In the genomic region with DNA sequence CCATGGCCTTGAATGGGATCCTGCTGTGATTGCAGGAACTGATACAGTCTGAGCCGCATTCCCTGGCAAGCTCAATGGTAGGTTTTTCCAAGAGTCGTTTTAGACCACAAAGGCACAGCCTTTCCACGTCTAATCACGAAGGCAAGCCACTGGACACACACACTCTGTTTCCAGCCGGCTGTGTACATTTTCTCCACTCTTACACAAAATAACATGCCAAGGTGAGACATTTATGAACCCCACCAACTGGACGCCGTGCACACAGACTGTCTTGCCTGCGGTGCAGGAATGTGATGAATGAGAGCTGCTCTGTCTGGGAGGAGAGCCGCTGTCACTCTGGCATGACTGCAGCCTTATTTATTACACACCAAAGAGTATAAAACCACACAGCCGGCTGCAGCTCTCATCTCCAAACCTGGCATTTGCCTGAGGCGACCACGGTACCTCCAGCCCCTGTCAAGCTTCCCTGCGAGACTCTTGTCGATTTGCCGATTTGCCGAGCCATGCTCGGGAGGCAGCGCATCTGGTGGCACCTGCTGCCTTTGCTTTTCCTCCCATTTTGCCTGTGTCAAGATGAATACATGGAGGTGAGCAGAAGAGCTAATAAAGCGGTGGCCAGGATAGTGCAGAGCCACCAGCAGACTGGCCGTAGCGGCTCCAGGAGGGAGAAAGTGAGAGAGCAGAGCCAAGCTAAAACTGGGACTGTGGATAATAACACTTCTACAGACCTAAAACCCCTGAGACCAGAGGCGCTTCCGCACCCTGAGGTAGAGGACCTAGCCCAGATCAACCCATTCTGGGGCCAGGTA, we compare ENCODE assay signal across 9 mouse cellular contexts. TPM values are rescaled to one million over a fixed set of nuclear protein-coding genes. Genes with fewer than 3 reads are reported as not detected.
DNase-seq lines count a peak whose midpoint lies in the region; ATAC-seq and TF ChIP-seq lines count a peak whose summit lies in the region.
"Had no signal": no experiment of that assay in that cellular context is flagged by ENCODE, and none has a peak within 500 bp of the region (broad histone marks: within the 10 kb centered on the region; RNA-seq: fewer than 3 reads in every experiment).

A gene (plus strand): TSS at position 382 of the 809 bp plus-strand sequence.

- no peak for TF ChIP-seq POLR2A in brain, embryonic 14.5 days (IDR thresholded peaks at IDR 0.05; ENCODE audit: borderline replicate concordance, extremely low read depth, insufficient read depth, insufficient read length, poor library complexity, severe bottlenecking)

- ATAC-seq in hindbrain, embryonic 13.5 days (ENCODE audit: low FRiP score), result peak; percentile 70

- H3K4me1 ChIP-seq in hindbrain, embryonic 13.5 days (replicated peaks), result peaks cover 16% of the 10 kb centered on the region

- H3K4me2 ChIP-seq in hindbrain, embryonic 13.5 days, result peak within 1 kb of the TSS; percentile 38

- H3K9me3 ChIP-seq in hindbrain, embryonic 13.5 days, result no peaks in the 10 kb centered on the region

- DNase-seq in cerebellum, adult 9-11 months, result peak; percentile 6
- no peak for DNase-seq in cerebellum, adult 11-12 months
- DNase-seq in brain, embryonic 14.5 days (ENCODE audit: low read depth), result peak; percentile 9
- DNase-seq in mesoderm, embryonic 11.5 days (ENCODE audit: low read depth, low spot score), result peak; percentile 77
- no peak for DNase-seq in spleen, adult 12 weeks (ENCODE audit: low spot score)
- DNase-seq in heart, postnatal 4 days, result no peak
- DNase-seq in lung, postnatal 10 days, result no peak

- no peak for TF ChIP-seq CTCF in brain, embryonic 14.5 days (IDR thresholded peaks at IDR 0.05; ENCODE audit: borderline replicate concordance, extremely low read depth, insufficient read depth, insufficient read length)

- WGBS in hindbrain, embryonic 13.5 days, result 59% methylated on average over 23 of the region's 23 CpGs

- no peak within 1 kb of the TSS for H3K9ac ChIP-seq in hindbrain, embryonic 13.5 days
- H3K9ac ChIP-seq: liver, embryonic 14.5 days had no signal

- peak within 1 kb of the TSS; percentile 46 for H3K27ac ChIP-seq in hindbrain, embryonic 13.5 days
- H3K27ac ChIP-seq: liver, embryonic 14.5 days had no signal

- H3K4me3 ChIP-seq in hindbrain, embryonic 13.5 days, result 0 out of 2 replicates have a peak within 1 kb of the TSS, but pooled peaks have one; percentile 12

- no peaks in the 10 kb centered on the region for H3K27me3 ChIP-seq in hindbrain, embryonic 13.5 days

- no peaks in the 10 kb centered on the region for H3K36me3 ChIP-seq in hindbrain, embryonic 13.5 days

RNA-seq across cellular contexts. Expression of the gene that starts here (rescaled TPM):
- 0.92 and 3.6 TPM in 2 replicates for polyA plus RNA-seq in brain, embryonic 14.5 days (2012; rRNA removed)
- polyA plus RNA-seq in hindbrain, embryonic 13.5 days (2015; fragmentation: Nextera tagmentation; extraction: Ambion mirVana), result 3.5 and 3.7 TPM in 2 replicates
- 1 to 10 TPM in 1 of 2 experiments, under 1 TPM in 1; 0.62 to 1.2 TPM for total RNA-seq in heart, postnatal 4 days (2021)

Comparison
In these comparisons a context has a peak if more than half of its experiments do, and no peak if none do; other contexts are left out.
1. DNase-seq: peak in cerebellum, adult 9-11 months (single experiment), brain, embryonic 14.5 days (single experiment) and mesoderm, embryonic 11.5 days (single experiment); none in cerebellum, adult 11-12 months (single experiment), spleen, adult 12 weeks (single experiment), heart, postnatal 4 days (single experiment) and lung, postnatal 10 days (single experiment).